Mouse (Mus musculus) lung, adult 2 months (tissue): Measurements from ENCODE around the gene Trim41.

Experiments
- CTCF ChIP-seq: fragments of 200-500 bp; IDR thresholded peaks from 2 replicates; pipeline ENCODE4 v1.5.1; 2011; ENCODE audit warnings: mild to moderate bottlenecking, low read length, control low read depth; ENCODE audit not compliant: insufficient read depth
- POLR2A ChIP-seq: fragments of 200-500 bp; IDR thresholded peaks from 2 replicates; pipeline ENCODE4 v1.6.1; 2011; ENCODE audit warnings: low read depth, mild to moderate bottlenecking, control low read depth, low read length, borderline replicate concordance; ENCODE audit errors: extremely low read depth

DNA sequence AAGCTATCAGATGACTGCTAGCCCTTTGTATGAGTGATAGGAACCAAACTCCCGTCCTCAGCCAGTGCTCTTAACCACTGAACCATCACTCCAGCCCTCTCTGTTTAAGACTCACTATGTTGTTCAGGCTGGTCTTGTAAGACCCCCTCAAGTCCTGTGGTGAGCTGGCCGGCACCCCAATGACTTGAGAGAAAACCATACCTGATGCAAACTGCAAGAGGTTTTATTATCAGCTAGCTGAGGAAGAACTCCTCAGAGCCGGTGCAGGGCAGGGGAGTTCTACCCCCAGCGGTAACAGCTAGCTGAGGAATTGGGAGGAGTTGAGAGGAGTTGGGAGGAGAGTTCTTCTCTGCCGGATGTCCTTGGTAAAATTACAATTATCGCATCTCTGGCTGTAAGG lies 10.8 kb upstream of the Trim41 start:
- TF ChIP-seq POLR2A (no peak), CTCF (no peak)
